Mouse (Mus musculus): ENCODE measurements around the gene Mybpc2.

- TF ChIP-seq POLR2A (IDR thresholded peaks at IDR 0.05; ENCODE audit: low read depth, low read length), result no peak
- TF ChIP-seq CTCF (conservative IDR thresholded peaks at IDR 0.05; ENCODE audit: insufficient read depth, insufficient read length, low read depth, low read length), result no peak
These were observed 53.5 kb downstream of the Mybpc2 start for GRCm38 (mm10) chr7:44470696-44471612.

All from kidney, adult 2 months (tissue).